Mouse (Mus musculus) right cerebral cortex, postnatal 25 days (tissue): ENCODE results near the gene Olfr1510.
"Not testable (repeated sequence)": the region's sequence is repeated elsewhere in the genome, so short reads cannot be mapped to it uniquely, and the experiment has no call there.

Experiments used
- DNase-seq: peaks from one replicate; pipeline ENCODE4 v3.0.0; 2022

Olfr1510 gene

DNA sequence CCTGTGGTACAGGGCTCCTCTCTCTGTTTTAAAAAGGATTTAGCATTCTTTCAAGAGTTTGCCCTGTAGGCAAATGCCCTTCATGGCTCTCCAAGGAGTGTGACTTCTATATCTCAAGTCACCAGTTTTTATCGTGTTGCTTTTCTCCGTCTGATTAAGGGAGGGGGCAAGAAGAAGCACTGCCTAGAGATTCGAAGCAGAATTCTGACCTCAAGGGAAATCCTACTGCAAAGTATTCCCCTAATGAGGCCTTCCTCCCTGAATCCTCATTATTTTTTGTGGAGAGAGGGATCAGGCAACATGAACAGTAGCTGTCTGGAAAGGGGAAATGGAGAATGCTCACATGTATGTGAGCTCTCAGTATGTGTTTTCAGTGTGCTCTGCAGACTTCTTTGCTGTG lies at the start of gene Olfr1510:
Olfr1510 (minus strand) TSS at position 101 of the 400 bp plus-strand sequence.
- no peak for DNase-seq

DNA sequence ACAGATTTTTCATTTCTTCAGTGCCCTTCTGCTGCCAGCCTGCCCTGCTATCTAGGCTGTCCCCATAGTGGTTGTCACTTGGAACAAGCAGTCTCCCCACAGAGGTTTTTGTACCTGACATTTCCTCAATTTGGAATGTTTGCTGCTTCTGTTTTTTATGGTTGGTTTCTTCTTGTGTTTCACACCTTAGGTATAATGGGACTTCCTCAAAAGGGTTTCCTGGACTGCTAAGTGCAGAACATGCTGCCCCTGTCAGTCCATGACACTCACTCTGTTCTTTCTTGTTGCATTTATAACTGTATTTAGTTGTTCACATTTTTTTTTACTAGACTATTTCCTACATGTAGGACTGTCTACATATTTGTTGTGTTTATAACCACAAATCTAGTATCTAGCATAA lies 47.8 kb upstream of the Olfr1510 start:
- no peak for DNase-seq

DNA sequence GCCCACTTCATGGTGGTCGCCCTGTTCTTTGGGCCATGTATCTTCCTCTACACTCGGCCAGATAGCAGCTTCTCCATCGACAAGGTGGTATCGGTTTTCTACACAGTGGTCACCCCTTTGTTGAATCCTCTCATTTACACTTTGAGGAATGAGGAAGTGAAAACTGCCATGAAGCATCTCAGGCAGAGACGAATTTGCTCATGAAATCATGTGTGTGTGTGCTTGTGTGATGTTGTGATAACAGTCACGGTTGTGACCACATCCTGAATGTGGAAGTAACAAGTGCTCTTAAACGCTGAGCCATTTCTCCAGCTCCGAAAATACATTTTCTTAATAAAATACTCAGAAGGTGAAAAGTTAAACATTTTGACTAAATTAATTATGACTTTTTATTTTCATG lies 37.0 kb upstream of the Olfr1510 start:
- no peak for DNase-seq

DNA sequence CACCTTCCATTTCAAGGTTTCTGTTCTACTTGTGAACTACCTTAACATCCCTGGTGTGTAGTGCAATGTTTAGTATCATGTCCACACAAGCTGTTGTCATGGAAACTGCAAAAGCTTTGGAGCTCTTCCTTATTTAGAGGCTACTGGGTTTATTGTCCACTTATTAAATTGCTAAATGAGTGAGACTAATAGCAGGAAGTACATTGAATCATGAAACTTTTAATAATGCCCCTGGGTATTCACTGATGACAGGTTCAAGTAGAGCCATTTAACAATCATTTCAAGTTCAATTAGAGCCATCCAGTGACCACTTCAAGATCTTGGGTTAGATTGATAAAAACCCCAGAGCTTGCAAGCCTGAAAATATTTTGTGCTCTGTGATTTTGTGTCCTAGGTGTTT lies 28.5 kb upstream of the Olfr1510 start, which contains the start of gene Olfr1509:
Olfr1509 (plus strand) TSS at position 301 of the 400 bp plus-strand sequence.
- no peak for DNase-seq

DNA sequence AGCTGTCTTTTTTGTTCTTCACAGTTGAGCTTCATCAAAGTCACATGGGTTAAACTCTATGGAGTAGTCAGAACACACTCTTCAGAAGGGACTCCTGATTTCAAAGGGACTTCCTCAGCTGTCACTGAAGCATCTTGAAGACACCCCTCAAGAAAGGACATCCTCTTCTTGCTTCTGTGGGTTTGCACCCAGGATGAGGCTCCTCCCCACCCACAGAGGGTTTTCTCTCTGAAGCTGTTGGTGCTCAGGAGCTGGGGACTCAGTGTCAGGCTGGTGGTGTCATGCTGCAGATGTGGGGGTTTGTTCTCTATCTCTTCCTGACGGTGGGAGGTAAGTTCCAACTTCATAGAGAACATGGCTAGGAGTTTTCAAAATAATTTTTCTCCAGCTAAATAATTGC lies 13.5 kb upstream of the Olfr1510 start:
- DNase-seq, result no peak

DNA sequence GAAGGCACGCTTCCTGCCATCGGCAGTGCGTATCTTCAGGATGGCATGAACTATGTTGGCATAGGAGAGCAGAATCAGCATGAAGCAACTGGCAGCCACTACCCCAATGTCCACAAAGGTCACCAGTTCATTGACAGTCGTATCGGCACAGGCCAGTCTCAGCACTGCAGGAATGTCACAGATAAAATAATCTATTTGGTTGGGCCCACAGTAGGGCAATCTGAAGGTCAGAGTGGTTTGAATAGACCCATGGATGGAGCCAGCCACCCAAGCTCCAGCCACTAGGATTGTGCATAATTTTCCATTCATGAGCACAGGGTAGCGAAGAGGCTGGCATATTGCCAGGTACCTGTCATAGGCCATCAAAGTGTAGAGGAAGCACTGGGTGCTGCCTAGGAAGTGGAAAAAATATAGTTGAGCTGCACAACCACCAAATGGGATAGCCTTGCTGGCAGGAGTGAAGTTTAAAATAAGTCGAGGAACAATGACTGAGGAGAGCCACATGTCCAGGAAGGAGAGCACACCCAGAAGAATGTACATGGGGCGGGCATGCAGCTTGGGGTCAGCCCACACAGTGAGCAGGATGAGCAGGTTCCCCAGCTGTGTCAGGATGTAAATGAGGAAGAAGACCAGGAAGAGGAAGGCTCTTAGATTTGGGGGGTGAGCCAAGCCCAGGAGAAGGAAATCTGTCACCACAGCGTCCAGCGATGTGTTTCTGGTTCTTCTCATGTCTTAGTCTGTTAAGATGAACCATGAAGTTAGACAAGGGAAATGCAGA lies 3.8 kb downstream of the Olfr1510 start:
- not testable (repeated sequence) for DNase-seq

DNA sequence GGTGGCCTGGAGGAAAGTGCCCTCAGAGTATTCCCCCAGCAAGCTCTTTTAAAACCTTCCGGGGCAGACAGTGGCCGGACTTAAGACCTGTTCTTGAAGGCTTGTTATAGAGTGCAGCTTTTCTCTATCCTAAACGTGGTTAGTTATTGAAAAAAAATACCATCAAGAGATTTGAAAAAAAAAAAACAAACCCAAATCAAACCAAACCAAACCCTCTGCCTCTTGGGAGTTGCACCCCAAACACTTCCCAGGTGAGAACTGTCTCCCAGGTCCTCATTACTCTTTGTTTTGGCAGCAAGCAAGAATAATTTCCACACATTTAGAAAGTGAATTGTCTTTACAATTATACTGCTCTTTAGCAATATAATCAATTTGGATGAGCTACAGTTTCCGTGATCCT lies 16.9 kb downstream of the Olfr1510 start, which contains the start of gene Olfr1511:
Olfr1511 (minus strand) TSS at position 101 of the 400 bp plus-strand sequence.
- no peak for DNase-seq

DNA sequence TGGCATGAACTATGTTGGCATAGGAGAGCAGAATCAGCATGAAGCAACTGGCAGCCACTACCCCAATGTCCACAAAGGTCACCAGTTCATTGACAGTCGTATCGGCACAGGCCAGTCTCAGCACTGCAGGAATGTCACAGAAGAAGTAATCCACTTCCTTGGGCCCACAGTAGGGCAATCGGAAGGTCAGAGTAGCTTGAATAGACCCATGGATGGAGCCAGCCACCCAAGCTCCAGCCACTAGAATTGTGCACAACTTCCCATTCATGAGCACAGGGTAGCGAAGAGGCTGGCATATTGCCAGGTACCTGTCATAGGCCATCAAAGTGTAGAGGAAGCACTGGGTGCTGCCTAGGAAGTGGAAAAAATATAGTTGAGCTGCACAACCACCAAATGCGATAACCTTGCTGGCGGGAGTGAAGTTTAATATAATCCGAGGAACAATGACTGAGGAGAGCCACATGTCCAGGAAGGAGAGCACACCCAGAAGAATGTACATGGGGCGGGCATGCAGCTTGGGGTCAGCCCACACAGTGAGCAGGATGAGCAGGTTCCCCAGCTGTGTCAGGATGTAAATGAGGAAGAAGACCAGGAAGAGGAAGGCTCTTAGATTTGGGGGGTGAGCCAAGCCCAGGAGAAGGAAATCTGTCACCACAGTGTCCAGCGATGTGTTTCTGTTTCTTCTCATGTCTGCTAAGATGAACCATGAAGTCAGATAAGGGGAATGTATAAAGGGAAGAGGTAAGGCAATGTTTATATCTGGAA lies 23.9 kb downstream of the Olfr1510 start:
- DNase-seq, result not testable (repeated sequence)

DNA sequence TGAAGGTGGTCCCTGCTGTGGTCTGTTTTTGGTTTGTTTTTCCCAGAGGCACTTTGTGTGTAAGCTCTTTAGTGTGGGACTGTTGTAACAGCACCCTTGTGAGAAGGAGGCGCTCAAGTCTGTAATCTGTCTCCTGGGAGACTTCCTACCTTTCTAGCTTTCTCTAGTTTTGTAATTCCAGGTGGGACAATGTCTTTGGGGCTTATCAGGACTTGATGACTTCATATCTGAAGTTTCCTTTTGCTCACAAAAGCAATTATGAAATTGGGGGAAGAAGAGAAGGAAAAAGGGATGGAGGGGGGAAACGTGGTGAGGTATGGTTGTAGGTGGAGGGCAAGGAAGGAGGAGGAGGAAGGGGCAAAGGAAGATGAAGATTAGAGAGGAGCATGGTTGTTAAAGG lies 35.1 kb downstream of the Olfr1510 start, which contains the start of gene Olfr1512:
Olfr1512 (minus strand) TSS at position 101 of the 400 bp plus-strand sequence.
- DNase-seq, result no peak

DNA sequence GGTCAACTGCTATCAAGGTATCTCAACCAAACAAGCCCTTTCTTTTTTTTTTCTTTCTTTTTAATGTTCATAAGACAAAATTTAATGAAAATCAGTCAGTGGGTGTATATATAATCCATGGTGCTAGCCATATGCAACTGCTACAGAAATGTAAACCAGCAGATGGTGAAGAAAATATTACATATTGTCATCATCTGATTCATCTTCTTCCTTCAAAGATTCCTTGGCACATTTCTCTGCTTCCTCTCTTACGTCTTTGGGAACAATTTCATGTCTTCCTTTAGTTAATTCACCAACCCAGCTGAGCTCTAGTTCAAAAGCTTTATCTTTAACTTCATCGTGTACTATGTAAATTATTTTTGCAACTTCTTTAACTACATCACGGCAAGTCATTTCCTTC lies 45.4 kb downstream of the Olfr1510 start:
- no peak for DNase-seq
